Mouse (Mus musculus) urinary bladder, postnatal 4 days (tissue): ENCODE measurements around the gene Gm8334.
"Not testable (repeated sequence)": the region's sequence is repeated elsewhere in the genome, so short reads cannot be mapped to it uniquely, and the experiment has no call there.

Experiments used
- DNase-seq, 2 experiments: peaks; one replicate each; pipeline ENCODE4 v3.0.0; 2021 to 2022; ENCODE audit warnings: low spot score in 2 of 2

Gene Gm8334

GRCm38 (mm10) chrX:148615053-148615452 is at the start of gene Gm8334:
Gene Gm8334, minus strand, starts transcription at chrX:148615153.
- DNase-seq = not testable (repeated sequence)

GRCm38 (mm10) chrX:148663298-148663697 is 48.3 kb upstream of the Gm8334 start, which contains the start of gene Gm15127:
Gene Gm15127, plus strand, starts transcription at chrX:148663598.
- DNase-seq = not testable (repeated sequence)
